Mouse (Mus musculus): ENCODE measurements at regions not wholly inside any gene's neighbourhood (a gene's known extent, or its start where the extent isn't known, plus 50 kb on each side); places are given as distances from the start of the nearest gene placed in this dataset.

GRCm38 (mm10) chr10:96693766-96694165, 77.0 kb downstream of the Btg1 start:
- TF ChIP-seq POLR2A (IDR thresholded peaks at IDR 0.05; ENCODE audit: control insufficient read depth, low read depth, low read length): no peak
- no peak for TF ChIP-seq CTCF (IDR thresholded peaks at IDR 0.05; ENCODE audit: control insufficient read depth, insufficient read depth, insufficient replicate concordance, low read depth, low read length)
- Histone ChIP-seq H3K36me3 (ENCODE audit: control insufficient read depth, insufficient read depth, low read length) (no peaks in the 10 kb centered on the region), H3K4me1 (ENCODE audit: control insufficient read depth, insufficient read depth, low read length) (no peaks in the 10 kb centered on the region), H3K27me3 (ENCODE audit: control insufficient read depth, insufficient read depth, low read length) (no peaks in the 10 kb centered on the region), H3K27ac (ENCODE audit: control insufficient read depth, insufficient read depth, low read depth, low read length) (no peak overlapping the region), H3K4me3 (ENCODE audit: control insufficient read depth, low read depth, low read length) (no peak overlapping the region)

- Histone ChIP-seq H3K4me3 (ENCODE audit: control insufficient read depth, low read depth, low read length) (no peak overlapping the region), H3K27ac (ENCODE audit: control insufficient read depth, insufficient read depth, low read depth, low read length) (no peak overlapping the region), H3K36me3 (ENCODE audit: control insufficient read depth, insufficient read depth, low read length) (no peaks in the 10 kb centered on the region), H3K4me1 (ENCODE audit: control insufficient read depth, insufficient read depth, low read length) (no peaks in the 10 kb centered on the region), H3K27me3 (ENCODE audit: control insufficient read depth, insufficient read depth, low read length) (no peaks in the 10 kb centered on the region)
- no peak for TF ChIP-seq CTCF (IDR thresholded peaks at IDR 0.05; ENCODE audit: control insufficient read depth, insufficient read depth, insufficient replicate concordance, low read depth, low read length)
- TF ChIP-seq POLR2A (IDR thresholded peaks at IDR 0.05; ENCODE audit: control insufficient read depth, low read depth, low read length): no peak
These were observed 79.8 kb downstream of the Btg1 start for GRCm38 (mm10) chr10:96696571-96696970.

- no peaks in the 10 kb centered on the region for H3K36me3 ChIP-seq (ENCODE audit: control insufficient read depth, insufficient read depth, low read length)
- H3K27me3 ChIP-seq (ENCODE audit: control insufficient read depth, insufficient read depth, low read length): no peaks in the 10 kb centered on the region
- no peak overlapping the region for H3K4me3 ChIP-seq (ENCODE audit: control insufficient read depth, low read depth, low read length)
- H3K4me1 ChIP-seq (ENCODE audit: control insufficient read depth, insufficient read depth, low read length): no peaks in the 10 kb centered on the region
- no peak for TF ChIP-seq CTCF (IDR thresholded peaks at IDR 0.05; ENCODE audit: control insufficient read depth, insufficient read depth, insufficient replicate concordance, low read depth, low read length)
- no peak for TF ChIP-seq POLR2A (IDR thresholded peaks at IDR 0.05; ENCODE audit: control insufficient read depth, low read depth, low read length)
- H3K27ac ChIP-seq (ENCODE audit: control insufficient read depth, insufficient read depth, low read depth, low read length): no peak overlapping the region
These were observed 81.0 kb downstream of the Btg1 start for GRCm38 (mm10) chr10:96697781-96698180.

GRCm38 (mm10) chr10:96706656-96707055, 89.8 kb downstream of the Btg1 start:
- Histone ChIP-seq H3K36me3 (ENCODE audit: control insufficient read depth, insufficient read depth, low read length) (no peaks in the 10 kb centered on the region), H3K4me1 (ENCODE audit: control insufficient read depth, insufficient read depth, low read length) (no peaks in the 10 kb centered on the region), H3K4me3 (ENCODE audit: control insufficient read depth, low read depth, low read length) (no peak overlapping the region), H3K27ac (ENCODE audit: control insufficient read depth, insufficient read depth, low read depth, low read length) (no peak overlapping the region), H3K27me3 (ENCODE audit: control insufficient read depth, insufficient read depth, low read length) (no peaks in the 10 kb centered on the region; the same call in 1 of the 2 replicates)
- no peak for TF ChIP-seq POLR2A (IDR thresholded peaks at IDR 0.05; ENCODE audit: control insufficient read depth, low read depth, low read length)
- TF ChIP-seq CTCF (IDR thresholded peaks at IDR 0.05; ENCODE audit: control insufficient read depth, insufficient read depth, insufficient replicate concordance, low read depth, low read length): no peak

GRCm38 (mm10) chr10:96708471-96708870, 91.7 kb downstream of the Btg1 start:
- no peak overlapping the region for H3K4me3 ChIP-seq (ENCODE audit: control insufficient read depth, low read depth, low read length)
- no peak overlapping the region for H3K27ac ChIP-seq (ENCODE audit: control insufficient read depth, insufficient read depth, low read depth, low read length)
- TF ChIP-seq CTCF (IDR thresholded peaks at IDR 0.05; ENCODE audit: control insufficient read depth, insufficient read depth, insufficient replicate concordance, low read depth, low read length) (no peak), POLR2A (IDR thresholded peaks at IDR 0.05; ENCODE audit: control insufficient read depth, low read depth, low read length) (no peak)
- H3K4me1 ChIP-seq (ENCODE audit: control insufficient read depth, insufficient read depth, low read length): no peaks in the 10 kb centered on the region
- no peaks in the 10 kb centered on the region for H3K36me3 ChIP-seq (ENCODE audit: control insufficient read depth, insufficient read depth, low read length)
- no peaks in the 10 kb centered on the region; the same call in 1 of the 2 replicates for H3K27me3 ChIP-seq (ENCODE audit: control insufficient read depth, insufficient read depth, low read length)

- H3K4me1 ChIP-seq (ENCODE audit: control insufficient read depth, insufficient read depth, low read length): no peaks in the 10 kb centered on the region
- TF ChIP-seq POLR2A (IDR thresholded peaks at IDR 0.05; ENCODE audit: control insufficient read depth, low read depth, low read length) (no peak), CTCF (IDR thresholded peaks at IDR 0.05; ENCODE audit: control insufficient read depth, insufficient read depth, insufficient replicate concordance, low read depth, low read length) (no peak)
- H3K27me3 ChIP-seq (ENCODE audit: control insufficient read depth, insufficient read depth, low read length): no peaks in the 10 kb centered on the region; the same call in 1 of the 2 replicates
- H3K36me3 ChIP-seq (ENCODE audit: control insufficient read depth, insufficient read depth, low read length): no peaks in the 10 kb centered on the region
- no peak overlapping the region for H3K27ac ChIP-seq (ENCODE audit: control insufficient read depth, insufficient read depth, low read depth, low read length)
- H3K4me3 ChIP-seq (ENCODE audit: control insufficient read depth, low read depth, low read length): no peak overlapping the region
These were observed 93.0 kb downstream of the Btg1 start for GRCm38 (mm10) chr10:96709698-96710356.

- no peak for TF ChIP-seq POLR2A (IDR thresholded peaks at IDR 0.05; ENCODE audit: control insufficient read depth, low read depth, low read length)
- TF ChIP-seq CTCF (IDR thresholded peaks at IDR 0.05; ENCODE audit: control insufficient read depth, insufficient read depth, insufficient replicate concordance, low read depth, low read length): no peak
These were observed 95.2 kb downstream of the Btg1 start for GRCm38 (mm10) chr10:96711993-96712392.

More at GRCm38 (mm10) chr10:96711993-96712392, 95.2 kb downstream of the Btg1 start:
- H3K4me3 ChIP-seq (ENCODE audit: control insufficient read depth, low read depth, low read length): no peak overlapping the region
- no peak overlapping the region for H3K27ac ChIP-seq (ENCODE audit: control insufficient read depth, insufficient read depth, low read depth, low read length)
- no peaks in the 10 kb centered on the region for H3K27me3 ChIP-seq (ENCODE audit: control insufficient read depth, insufficient read depth, low read length)
- H3K36me3 ChIP-seq (ENCODE audit: control insufficient read depth, insufficient read depth, low read length): no peaks in the 10 kb centered on the region
- no peaks in the 10 kb centered on the region for H3K4me1 ChIP-seq (ENCODE audit: control insufficient read depth, insufficient read depth, low read length)
